Mouse (Mus musculus): Measurements from ENCODE around the gene Myl9.

Myl9 gene

GRCm38 (mm10) chr2:156774738-156775454 is at the start of gene Myl9:
TSS of gene Myl9 (plus strand) at chr2:156775420.
- in situ Hi-C loops (cut with MboI; ENCODE audit: low sequenced_read_pairs) = no loop called here

GRCm38 (mm10) chr2:156726344-156726743 is 48.9 kb upstream of the Myl9 start:
- in situ Hi-C loops (cut with MboI; ENCODE audit: low sequenced_read_pairs) = no loop called here

GRCm38 (mm10) chr2:156726878-156727277 is 48.3 kb upstream of the Myl9 start:
- in situ Hi-C loops (cut with MboI; ENCODE audit: low sequenced_read_pairs) = no loop called here

- in situ Hi-C loops (cut with MboI; ENCODE audit: low sequenced_read_pairs) = no loop called here
Observed at GRCm38 (mm10) chr2:156729537-156730469, 45.4 kb upstream of the Myl9 start.

GRCm38 (mm10) chr2:156730501-156730921 is 44.7 kb upstream of the Myl9 start:
- in situ Hi-C loops (cut with MboI; ENCODE audit: low sequenced_read_pairs) = no loop called here

GRCm38 (mm10) chr2:156731592-156731991 is 43.6 kb upstream of the Myl9 start:
- in situ Hi-C loops (cut with MboI; ENCODE audit: low sequenced_read_pairs) = no loop called here

- in situ Hi-C loops (cut with MboI; ENCODE audit: low sequenced_read_pairs) = no loop called here
Observed at GRCm38 (mm10) chr2:156732109-156732508, 43.1 kb upstream of the Myl9 start.

GRCm38 (mm10) chr2:156735761-156736335 is 39.4 kb upstream of the Myl9 start:
- in situ Hi-C loops (cut with MboI; ENCODE audit: low sequenced_read_pairs) = no loop called here

GRCm38 (mm10) chr2:156736846-156737245 is 38.4 kb upstream of the Myl9 start:
- in situ Hi-C loops (cut with MboI; ENCODE audit: low sequenced_read_pairs) = no loop called here

GRCm38 (mm10) chr2:156737976-156738375 is 37.2 kb upstream of the Myl9 start:
- in situ Hi-C loops (cut with MboI; ENCODE audit: low sequenced_read_pairs) = no loop called here

- in situ Hi-C loops (cut with MboI; ENCODE audit: low sequenced_read_pairs) = no loop called here
Observed at GRCm38 (mm10) chr2:156741265-156741664, 34.0 kb upstream of the Myl9 start.

- in situ Hi-C loops (cut with MboI; ENCODE audit: low sequenced_read_pairs) = no loop called here
Observed at GRCm38 (mm10) chr2:156741998-156742397, 33.2 kb upstream of the Myl9 start.

GRCm38 (mm10) chr2:156743248-156743647 is 32.0 kb upstream of the Myl9 start:
- in situ Hi-C loops (cut with MboI; ENCODE audit: low sequenced_read_pairs) = no loop called here

- in situ Hi-C loops (cut with MboI; ENCODE audit: low sequenced_read_pairs) = no loop called here
Observed at GRCm38 (mm10) chr2:156744414-156744813, 30.8 kb upstream of the Myl9 start.

- in situ Hi-C loops (cut with MboI; ENCODE audit: low sequenced_read_pairs) = no loop called here
Observed at GRCm38 (mm10) chr2:156747315-156747714, 27.9 kb upstream of the Myl9 start.

- in situ Hi-C loops (cut with MboI; ENCODE audit: low sequenced_read_pairs) = no loop called here
Observed at GRCm38 (mm10) chr2:156749687-156750086, 25.5 kb upstream of the Myl9 start.

GRCm38 (mm10) chr2:156756937-156757336 is 18.3 kb upstream of the Myl9 start:
- in situ Hi-C loops (cut with MboI; ENCODE audit: low sequenced_read_pairs) = no loop called here

GRCm38 (mm10) chr2:156760843-156761505 is 14.2 kb upstream of the Myl9 start:
- in situ Hi-C loops (cut with MboI; ENCODE audit: low sequenced_read_pairs) = no loop called here

- in situ Hi-C loops (cut with MboI; ENCODE audit: low sequenced_read_pairs) = no loop called here
Observed at GRCm38 (mm10) chr2:156761521-156762278, 13.5 kb upstream of the Myl9 start.

GRCm38 (mm10) chr2:156762499-156762898 is 12.7 kb upstream of the Myl9 start:
- in situ Hi-C loops (cut with MboI; ENCODE audit: low sequenced_read_pairs) = no loop called here

Data from CH12F3 (cell line).